Mouse (Mus musculus): Measurements from ENCODE around the gene Klhl26. TPM values are rescaled to one million over a fixed set of nuclear protein-coding genes. Genes with fewer than 3 reads are reported as not detected.

Gene Klhl26
- total RNA-seq, 2 experiments from 2014 or later: 54.1 to 62.0 TPM

DNA sequence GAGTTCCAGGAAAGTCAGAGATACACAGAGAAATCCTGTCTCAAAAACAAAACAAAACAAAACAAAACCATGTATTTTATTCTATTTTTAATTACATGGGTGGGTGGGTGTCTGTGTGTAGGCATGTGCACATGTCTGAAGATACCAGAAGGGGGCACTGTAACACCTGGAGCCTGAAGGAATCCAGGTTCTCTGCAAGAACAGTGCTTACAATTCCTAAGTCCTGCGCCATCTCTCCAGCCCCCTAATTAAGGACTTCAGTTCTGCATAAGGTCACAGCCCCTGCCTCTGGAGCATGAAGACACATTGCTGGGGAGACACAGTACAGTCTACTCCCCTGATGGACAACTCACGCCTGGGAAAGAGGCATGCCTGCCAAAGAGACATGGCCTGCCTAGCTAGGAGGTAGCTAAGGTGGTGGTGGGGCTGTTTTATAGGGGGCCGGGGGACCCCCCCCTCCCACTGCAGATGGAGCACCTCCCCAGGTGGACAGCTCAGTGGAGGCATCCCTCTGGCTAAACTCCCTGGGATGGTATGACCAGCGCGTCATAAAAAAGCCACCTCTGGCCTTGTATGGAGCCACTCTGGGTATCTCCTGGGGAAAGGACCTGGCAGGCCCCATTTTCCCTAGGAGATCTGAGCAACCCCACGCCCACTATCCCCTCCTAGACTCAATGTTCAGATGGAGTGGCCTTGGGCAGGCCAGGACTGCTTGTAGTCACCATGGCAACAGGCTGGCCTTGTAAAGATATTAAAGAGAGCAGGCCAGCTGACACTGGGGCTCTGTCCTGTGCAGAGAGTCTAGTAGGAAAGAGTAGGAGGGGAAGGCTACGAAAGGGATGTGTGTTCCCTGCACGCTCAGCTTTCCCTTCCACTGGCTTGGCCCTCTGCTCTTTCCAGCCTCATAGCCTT, 61.0 kb downstream of the Klhl26 start:
- peak in 1 of 2 experiments; percentile 63 for DNase-seq (ENCODE audit: low spot score in 2 of 2)

DNA sequence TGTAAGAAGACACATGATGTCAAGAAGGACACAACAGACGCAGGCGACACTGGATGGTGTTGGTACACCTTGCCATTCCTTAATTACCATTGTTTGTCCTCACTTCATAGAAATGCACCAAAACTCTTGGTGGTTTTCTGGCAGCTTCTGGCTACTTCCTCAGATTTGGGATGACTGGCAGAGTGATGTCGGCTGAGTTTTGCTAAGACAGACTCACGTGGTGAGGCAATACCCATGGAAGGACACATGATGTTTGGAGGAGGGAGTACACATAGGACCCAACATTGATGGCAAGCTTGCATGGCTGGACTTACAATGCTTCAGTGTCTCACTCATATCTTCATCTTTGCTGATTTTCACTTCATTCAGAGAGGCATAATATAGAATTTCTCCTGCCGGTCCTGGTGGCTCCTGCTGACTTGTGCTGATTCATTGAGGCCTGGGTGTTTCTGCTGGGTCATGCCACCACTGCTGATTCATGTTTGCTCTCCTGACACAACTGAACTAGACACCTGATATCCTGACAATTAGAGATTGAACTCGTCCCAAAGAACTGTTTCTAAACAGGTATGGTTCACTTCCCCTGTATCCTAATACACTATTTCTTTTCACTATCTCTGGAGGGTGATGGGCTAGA, 62.3 kb downstream of the Klhl26 start:
- no peak for DNase-seq (ENCODE audit: low spot score in 2 of 2)

DNA sequence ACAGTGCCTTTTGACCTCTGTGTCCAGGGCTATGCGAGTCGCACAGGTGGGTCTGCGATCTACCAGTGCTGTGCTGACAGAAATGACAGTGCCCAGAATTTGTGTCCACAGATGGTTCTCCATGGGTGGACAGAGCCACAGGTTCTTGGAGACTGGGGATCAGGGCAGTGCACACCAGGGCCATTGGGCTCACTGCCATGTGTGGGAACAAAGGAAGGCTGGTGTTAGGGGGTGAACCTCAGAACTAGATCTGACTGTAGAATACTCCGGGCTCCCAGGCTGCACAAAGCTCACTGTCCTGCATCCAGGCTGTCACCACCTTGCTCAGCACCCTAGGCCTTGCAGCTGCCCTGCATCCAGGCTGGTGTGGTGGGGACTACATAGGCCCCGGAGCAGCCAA, 66.5 kb downstream of the Klhl26 start:
- no peak for DNase-seq (ENCODE audit: low spot score in 2 of 2)

DNA sequence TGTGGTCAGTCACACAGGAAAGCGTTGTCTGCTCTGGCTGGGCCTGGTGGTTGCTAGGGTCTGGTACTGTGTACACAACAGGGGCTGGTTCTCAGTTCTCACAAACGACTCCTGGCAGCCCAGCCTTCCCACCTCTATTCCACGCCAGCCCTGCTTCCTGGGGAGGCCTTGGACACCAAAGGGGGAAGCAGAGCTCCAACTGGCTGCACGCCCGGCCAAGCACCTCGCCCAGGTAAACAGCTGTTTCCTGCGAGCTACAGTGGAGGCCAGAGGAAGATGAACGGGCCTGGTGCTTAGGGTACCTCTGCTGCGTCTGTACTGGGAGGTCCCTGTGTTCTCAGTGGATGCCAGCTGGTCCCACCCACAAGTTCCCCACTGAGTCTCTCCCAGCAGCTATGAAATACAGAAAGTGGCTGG, 67.3 kb downstream of the Klhl26 start:
- peak; percentile 62 to 86 for DNase-seq (ENCODE audit: low spot score in 2 of 2)

DNA sequence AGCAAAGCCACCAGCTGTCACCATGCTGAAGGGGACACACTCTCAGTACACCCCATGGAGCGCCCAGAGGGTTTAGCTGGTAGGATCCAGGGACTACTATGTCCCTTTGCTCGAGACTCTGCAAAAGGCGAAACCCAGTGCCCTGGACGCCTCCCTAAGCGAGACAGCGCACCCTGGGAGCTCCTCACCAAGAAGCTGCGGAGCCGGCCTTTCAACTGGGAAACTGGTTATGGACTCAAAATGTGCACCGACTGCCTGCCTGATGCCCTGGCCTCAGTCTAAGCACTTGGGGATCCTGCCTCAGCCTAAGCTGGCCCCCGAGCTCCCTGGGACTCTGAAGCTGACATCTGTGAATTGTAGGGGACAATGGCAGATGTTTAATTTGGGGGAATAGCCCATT, 67.7 kb downstream of the Klhl26 start:
- no peak for DNase-seq (ENCODE audit: low spot score in 2 of 2)

GRCm38 (mm10) chr8:70408301-70408700, 68.5 kb downstream of the Klhl26 start:
- DNase-seq (ENCODE audit: low spot score in 2 of 2): no peak

DNA sequence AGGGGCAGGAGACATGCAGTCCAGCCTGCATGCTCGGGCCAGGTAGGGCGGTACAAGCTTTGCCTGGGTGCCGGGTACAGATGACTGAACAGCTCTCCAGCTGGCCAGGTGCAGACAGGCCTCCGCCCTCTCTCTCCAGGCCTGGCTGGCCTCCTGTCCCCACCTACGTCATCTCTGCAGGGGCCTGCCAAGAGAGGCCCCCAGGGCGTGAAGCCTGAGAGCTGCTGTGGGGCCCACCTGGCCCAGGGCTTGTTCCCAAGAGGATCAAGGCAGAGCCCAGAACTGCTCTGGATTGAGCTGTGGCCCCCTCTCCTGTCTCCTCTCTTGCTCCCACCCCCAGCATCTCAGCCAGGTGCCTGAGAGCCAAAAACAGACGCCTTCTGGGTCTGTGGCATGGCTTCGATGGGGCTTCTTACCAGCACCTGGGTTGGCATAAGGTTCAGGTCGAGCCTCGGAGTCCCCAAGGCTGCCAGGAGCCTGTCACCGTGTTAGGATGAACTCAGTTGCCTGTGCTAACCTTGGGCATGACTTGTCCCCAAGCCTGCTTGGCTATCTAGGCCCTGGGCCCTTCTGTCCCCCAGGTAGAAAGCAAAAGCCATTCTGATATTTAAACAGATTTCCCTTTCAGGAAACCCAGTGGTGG, 70.2 kb downstream of the Klhl26 start:
- no peak for DNase-seq (ENCODE audit: low spot score in 2 of 2)

GRCm38 (mm10) chr8:70405189-70405588, 71.6 kb downstream of the Klhl26 start:
- no peak for DNase-seq (ENCODE audit: low spot score in 2 of 2)

GRCm38 (mm10) chr8:70404212-70404611, 72.6 kb downstream of the Klhl26 start:
- no peak for DNase-seq (ENCODE audit: low spot score in 2 of 2)

Other genes starting within 250 kb of the Klhl26 start
- 100 to 1,000 TPM; 112 to 123 TPM for gene Sugp2, start 242.7 kb downstream of the Klhl26 start, total RNA-seq (2021)
- gene Armc6, start 242.5 kb downstream of the Klhl26 start, total RNA-seq (2021): 10 to 100 TPM; 41.2 to 41.4 TPM
- 10 to 100 TPM; 71.9 to 76.0 TPM for gene Homer3, start 194.1 kb downstream of the Klhl26 start, total RNA-seq (2021)
- gene Ddx49, start 174.5 kb downstream of the Klhl26 start, total RNA-seq (2021): 10 to 100 TPM; 36.3 to 49.0 TPM
- 100 to 1,000 TPM; 125 to 149 TPM for gene Cope, start 174.4 kb downstream of the Klhl26 start, total RNA-seq (2021)
- gene Cers1, start 161.2 kb downstream of the Klhl26 start, total RNA-seq (2021): 100 to 1,000 TPM; 112 to 116 TPM
- gene Gdf1, start 147.2 kb downstream of the Klhl26 start, total RNA-seq (2021): 10 to 100 TPM; 15.1 to 18.2 TPM
- 10 to 100 TPM; 74.5 to 75.6 TPM for gene Upf1, start 123.7 kb downstream of the Klhl26 start, total RNA-seq (2021)
- gene Comp, start 103.4 kb downstream of the Klhl26 start, total RNA-seq (2021): under 1 TPM; 0.13 to 0.42 TPM
- gene Crtc1, start 37.4 kb downstream of the Klhl26 start, total RNA-seq (2021): 100 to 1,000 TPM; 193 to 199 TPM
- 100 to 1,000 TPM; 326 to 327 TPM for gene Tmem59l, start 10.4 kb upstream of the Klhl26 start, total RNA-seq (2021)
- 10 to 100 TPM; 33.1 to 38.2 TPM for gene Crlf1, start 16.2 kb upstream of the Klhl26 start, total RNA-seq (2021)
- gene Rex1bd, start 29.8 kb upstream of the Klhl26 start, total RNA-seq (2021): 100 to 1,000 TPM in 1 of 2 experiments, 10 to 100 TPM in 1; 96.5 to 104 TPM
- 1,000 to 10,000 TPM; 1,062 to 1,079 TPM for gene Uba52, start 33.8 kb upstream of the Klhl26 start, total RNA-seq (2021)
- gene Fkbp8, start 50.8 kb upstream of the Klhl26 start, total RNA-seq (2021): 100 to 1,000 TPM; 450 to 467 TPM
- gene Kxd1, start 51.0 kb upstream of the Klhl26 start, total RNA-seq (2021): 10 to 100 TPM; 40.6 to 45.6 TPM
- gene Ell, start 62.5 kb upstream of the Klhl26 start, total RNA-seq (2021): 10 to 100 TPM; 18.9 to 21.8 TPM
- 10 to 100 TPM; 47.3 to 47.7 TPM for gene Isyna1, start 117.4 kb upstream of the Klhl26 start, total RNA-seq (2021)
- gene Ssbp4, start 131.9 kb upstream of the Klhl26 start, total RNA-seq (2021): 100 to 1,000 TPM; 272 to 279 TPM
- under 1 TPM; 0.33 to 0.37 TPM for gene Lrrc25, start 139.2 kb upstream of the Klhl26 start, total RNA-seq (2021)
- gene Gdf15, start 155.5 kb upstream of the Klhl26 start, total RNA-seq (2021): not detected
- 10 to 100 TPM; 20.0 to 23.3 TPM for gene Pgpep1, start 183.4 kb upstream of the Klhl26 start, total RNA-seq (2021)
- 10 to 100 TPM; 63.8 to 71.5 TPM for gene Lsm4, start 196.3 kb upstream of the Klhl26 start, total RNA-seq (2021)
- 100 to 1,000 TPM; 186 to 200 TPM for gene Jund, start 222.0 kb upstream of the Klhl26 start, total RNA-seq (2021)
- under 1 TPM in 1 of 2 experiments, not detected in 1; 0.07 TPM for gene Iqcn, start 226.5 kb upstream of the Klhl26 start, total RNA-seq (2021)
- not detected for gene Gm3336, start 241.6 kb upstream of the Klhl26 start, total RNA-seq (2021)
- 1 to 10 TPM; 1.0 to 1.3 TPM for gene Pde4c, start 246.8 kb upstream of the Klhl26 start, total RNA-seq (2021)